Mouse (Mus musculus): ENCODE data around the gene Nmnat1. TPM values are rescaled to one million over a fixed set of nuclear protein-coding genes. Genes with fewer than 3 reads are reported as not detected.

Gene Nmnat1
- 1 to 10 TPM; 1.8 to 2.8 TPM for total RNA-seq (2023)

GRCm38 (mm10) chr4:149485053-149485824 lies at the start of gene Nmnat1, which contains the start of gene Lzic:
Gene Nmnat1 (minus strand): TSS chr4:149485202.
Gene Lzic (plus strand): TSS chr4:149485229.

GRCm38 (mm10) chr4:149517868-149518340 lies 32.9 kb upstream of the Nmnat1 start, which contains the start of gene Ctnnbip1:
Gene Ctnnbip1 (plus strand): TSS chr4:149518236.

GRCm38 (mm10) chr4:149477078-149477477 lies 7.9 kb downstream of the Nmnat1 start, which contains the start of gene Tmem274:
Gene Tmem274 (plus strand): TSS chr4:149477378.

GRCm38 (mm10) chr4:149454879-149455278 lies 30.1 kb downstream of the Nmnat1 start, which contains the start of gene Rbp7:
Gene Rbp7 (minus strand): TSS chr4:149454978.

GRCm38 (mm10) chr4:149426325-149427199 lies 58.4 kb downstream of the Nmnat1 start, which contains the start of gene Ube4b:
Gene Ube4b (minus strand): TSS chr4:149426749.

Other genes with a start within 250 kb of the Nmnat1 start
- 10 to 100 TPM; 53.6 to 56.7 TPM for gene Kif1b, start 177.5 kb downstream of the Nmnat1 start, total RNA-seq (2023)
- 10 to 100 TPM; 36.6 to 50.9 TPM for gene Ube4b, start 58.5 kb downstream of the Nmnat1 start, total RNA-seq (2023)
- not detected for gene Rbp7, start 30.2 kb downstream of the Nmnat1 start, total RNA-seq (2023)
- gene Tmem274, start 7.8 kb downstream of the Nmnat1 start, total RNA-seq (2023), result not detected
- gene Lzic, start within 50 bp of the Nmnat1 start, total RNA-seq (2023), result 10 to 100 TPM; 12.4 to 23.4 TPM
- 10 to 100 TPM in 1 of 2 experiments, 1 to 10 TPM in 1; 9.0 to 13.2 TPM for gene Ctnnbip1, start 33.0 kb upstream of the Nmnat1 start, total RNA-seq (2023)
- 1 to 10 TPM; 1.3 to 1.5 TPM for gene Clstn1, start 101.3 kb upstream of the Nmnat1 start, total RNA-seq (2023)
- gene Pik3cd, start 217.4 kb upstream of the Nmnat1 start, total RNA-seq (2023), result 100 to 1,000 TPM; 164 to 208 TPM

Measured in neutrophil, adult 83 days (primary cell).